Mouse (Mus musculus) stomach, postnatal 0 days (tissue): ENCODE data around the gene 1700067P10Rik. TPM values are rescaled to one million over a fixed set of nuclear protein-coding genes. Genes with fewer than 3 reads are reported as not detected.

Source experiments
- ATAC-seq: fragments of 200-750 bp; cut with Nextera tagmentation; 2 replicates; pipeline ENCODE4 v1.8.0; 2017; ENCODE audit not compliant: low FRiP score, low TSS enrichment
- DNase-seq: peaks from one replicate; pipeline ENCODE4 v3.0.0-alpha.2; 2016; ENCODE audit warnings: low spot score
- H3K27ac ChIP-seq: fragments of 300-500 bp; sonication (generic); replicated peaks from 2 replicates; pipeline ENCODE4 v1.5.1; 2014; ENCODE audit warnings: mild to moderate bottlenecking, control low read depth
- H3K27me3 ChIP-seq: fragments of 300-500 bp; sonication (generic); 2 replicates; pipeline ENCODE4 v1.6.1; 2014; ENCODE audit warnings: low read length; ENCODE audit not compliant: control insufficient read depth, insufficient read depth
- H3K36me3 ChIP-seq: fragments of 300-500 bp; sonication (generic); 2 replicates; pipeline ENCODE4 v1.6.1; 2014; ENCODE audit warnings: low read length, mixed read lengths; ENCODE audit not compliant: control insufficient read depth, insufficient read depth
- H3K4me1 ChIP-seq: fragments of 300-500 bp; sonication (generic); replicated peaks from 2 replicates; pipeline ENCODE4 v1.6.1; 2014; ENCODE audit warnings: antibody characterized with exemption; ENCODE audit not compliant: control insufficient read depth, insufficient read depth
- H3K4me2 ChIP-seq: fragments of 300-500 bp; sonication (generic); replicated peaks from 2 replicates; pipeline ENCODE4 v1.6.1; 2014; ENCODE audit warnings: low read depth, mild to moderate bottlenecking, control low read depth, moderate library complexity
- H3K4me3 ChIP-seq: fragments of 300-500 bp; sonication (generic); 2 replicates; pipeline ENCODE4 v1.5.1; 2014; ENCODE audit warnings: low read depth, low read length, control low read depth
- H3K9ac ChIP-seq: fragments of 300-500 bp; sonication (generic); 2 replicates; pipeline ENCODE4 v1.6.1; 2014; ENCODE audit warnings: mild to moderate bottlenecking, low read length, control low read depth, mixed read lengths
- H3K9me3 ChIP-seq: fragments of 300-500 bp; sonication (generic); 2 replicates; pipeline ENCODE4 v1.6.1; 2016; ENCODE audit warnings: low read length; ENCODE audit not compliant: control insufficient read depth
- CTCF ChIP-seq: IDR thresholded peaks from 2 replicates; pipeline ENCODE4 v1.5.1; 2016; ENCODE audit warnings: antibody characterized with exemption, low read depth, mild to moderate bottlenecking, moderate library complexity
- EP300 ChIP-seq: optimal IDR thresholded peaks from 2 replicates; pipeline ENCODE3; 2016; ENCODE audit warnings: antibody characterized with exemption
- WGBS: fragments of 180-500 bp; shearing (Covaris S2); extraction: QIAGEN DNeasy Blood & Tissue Kit; methylation state at CpG from one replicate; pipeline ENCODE4 v1.1.7; 2014; 5-methylcytosine and 5-hydroxymethylcytosine counted together
- polyA plus RNA-seq: library from polyadenylated mRNA; unstranded; fragments of >200 nt; fragmentation: Nextera tagmentation; extraction: Ambion mirVana; gene quantifications from 2 replicates; pipeline ENCODE4 v1.2.1, GENCODE M21; 2015

The 1700067P10Rik gene
- polyA plus RNA-seq, 1 experiment from 2014 or later: not detected

DNA sequence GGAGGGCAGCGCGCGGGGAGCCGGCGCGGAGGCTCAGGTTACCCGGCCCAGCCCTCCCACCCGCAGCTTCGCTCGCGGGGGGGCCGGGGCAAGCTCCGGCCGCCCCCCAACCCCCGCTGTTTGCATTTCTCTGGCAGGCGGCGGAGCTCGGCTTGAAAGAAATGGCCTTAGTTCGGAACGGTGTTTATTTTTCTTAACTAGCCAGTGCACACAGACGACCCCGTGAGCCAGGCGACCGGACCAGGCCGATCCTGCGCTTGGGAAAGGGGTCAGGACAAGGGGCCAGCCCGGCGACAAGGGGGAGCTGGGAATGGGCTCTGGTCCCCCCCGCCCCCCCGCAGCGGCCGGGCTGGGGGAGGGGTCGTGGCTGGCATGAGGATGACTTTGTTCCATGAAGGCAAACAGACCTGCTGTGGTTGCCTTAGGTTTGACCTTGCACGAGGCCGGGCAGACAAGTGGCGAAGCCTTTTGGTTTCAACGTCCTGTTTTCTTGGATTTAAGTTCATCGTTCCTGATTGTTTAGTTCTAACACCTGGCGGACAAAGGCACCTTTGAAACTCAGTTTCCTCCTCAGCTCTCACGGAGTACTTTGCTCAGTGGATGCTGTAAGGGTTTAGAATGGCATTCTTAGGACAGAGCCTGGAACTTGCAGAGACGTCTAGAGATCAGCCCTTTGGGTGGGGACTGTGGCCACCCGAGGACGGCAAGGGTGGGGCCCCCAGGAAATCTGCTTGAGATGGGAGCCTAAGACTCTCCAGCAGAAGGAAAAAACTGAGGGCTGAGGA is 8.8 kb downstream of the 1700067P10Rik start:
- Histone ChIP-seq H3K4me1 (peaks cover 6% of the 10 kb centered on the region), H3K27me3 (peaks cover 13% of the 10 kb centered on the region; the same call in 1 of the 2 replicates), H3K4me3 (peak overlapping the region; percentile 30), H3K36me3 (no peaks in the 10 kb centered on the region), H3K27ac (no peak overlapping the region), H3K4me2 (peak overlapping the region; percentile 60), H3K9me3 (0 out of 2 replicates have a peak, but pooled peaks cover 4% of the 10 kb centered on the region), H3K9ac (peak overlapping the region; percentile 38)
- peak; percentile 53 for DNase-seq
- WGBS: 2% methylated on average over 32 of the region's 43 CpGs
- no peak for TF ChIP-seq CTCF
- TF ChIP-seq EP300: no peak
- no peak for ATAC-seq

DNA sequence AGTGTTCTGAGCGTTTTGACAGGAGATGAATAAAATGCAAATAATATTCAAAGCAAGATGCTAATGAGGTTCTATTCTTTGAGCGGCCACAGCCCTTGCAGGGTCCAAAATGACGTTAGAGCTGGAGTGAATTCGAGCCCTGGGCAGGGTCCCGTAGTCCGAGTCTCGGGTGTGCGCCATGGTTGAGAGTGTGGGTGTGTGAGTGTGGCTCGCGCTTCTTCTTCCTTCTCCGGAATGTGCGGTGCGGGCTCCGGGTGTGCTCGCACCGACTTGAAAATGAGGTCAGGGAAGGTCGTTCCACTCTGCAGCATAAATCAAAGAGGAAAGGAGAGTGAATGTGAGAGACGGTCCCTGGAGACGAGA is 9.4 kb downstream of the 1700067P10Rik start:
- peaks cover 13% of the 10 kb centered on the region; the same call in 1 of the 2 replicates for H3K27me3 ChIP-seq
- DNase-seq: peak; percentile 26
- H3K9me3 ChIP-seq: 0 out of 2 replicates have a peak, but pooled peaks cover 2% of the 10 kb centered on the region
- H3K9ac ChIP-seq: peak overlapping the region; percentile 8; the same call in 1 of the 2 replicates
- 3% methylated on average over 19 of the region's 19 CpGs for WGBS
- TF ChIP-seq CTCF (no peak), EP300 (no peak)
- H3K4me3 ChIP-seq: peak overlapping the region; percentile 30; the same call in 1 of the 2 replicates
- H3K27ac ChIP-seq: no peak overlapping the region
- H3K4me1 ChIP-seq: peaks cover 6% of the 10 kb centered on the region
- H3K4me2 ChIP-seq: peak overlapping the region; percentile 60
- H3K36me3 ChIP-seq: no peaks in the 10 kb centered on the region
- no peak for ATAC-seq

DNA sequence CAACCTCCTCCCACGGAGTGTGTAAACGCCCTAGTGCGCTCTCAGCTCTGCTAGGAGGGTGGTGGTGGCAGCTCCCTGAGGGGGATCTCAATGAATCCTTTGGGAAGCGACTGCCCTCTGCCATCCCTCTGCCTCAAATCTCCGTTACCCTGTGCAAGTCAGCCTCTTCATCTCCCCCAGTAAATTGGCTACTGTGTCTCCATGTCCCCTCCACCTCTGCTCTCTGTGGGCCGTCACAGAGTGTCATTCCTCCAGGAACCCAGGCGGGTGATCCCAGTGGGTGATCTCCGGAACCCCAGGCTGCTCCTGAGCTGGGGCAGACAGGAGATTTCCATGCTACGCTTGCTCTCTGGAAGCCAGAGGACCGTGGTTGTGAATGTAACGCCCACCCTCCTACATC is 10.2 kb downstream of the 1700067P10Rik start:
- H3K4me2 ChIP-seq: no peak overlapping the region
- TF ChIP-seq EP300: no peak
- TF ChIP-seq CTCF: no peak
- WGBS: 51% methylated on average over 11 of the region's 11 CpGs
- ATAC-seq (no peak), DNase-seq (no peak)
- peaks cover 6% of the 10 kb centered on the region for H3K4me1 ChIP-seq
- no peak overlapping the region for H3K27ac ChIP-seq
- no peaks in the 10 kb centered on the region for H3K9me3 ChIP-seq
- H3K27me3 ChIP-seq: peaks cover 13% of the 10 kb centered on the region; the same call in 1 of the 2 replicates
- no peaks in the 10 kb centered on the region for H3K36me3 ChIP-seq
- H3K4me3 ChIP-seq: no peak overlapping the region
- H3K9ac ChIP-seq: no peak overlapping the region

DNA sequence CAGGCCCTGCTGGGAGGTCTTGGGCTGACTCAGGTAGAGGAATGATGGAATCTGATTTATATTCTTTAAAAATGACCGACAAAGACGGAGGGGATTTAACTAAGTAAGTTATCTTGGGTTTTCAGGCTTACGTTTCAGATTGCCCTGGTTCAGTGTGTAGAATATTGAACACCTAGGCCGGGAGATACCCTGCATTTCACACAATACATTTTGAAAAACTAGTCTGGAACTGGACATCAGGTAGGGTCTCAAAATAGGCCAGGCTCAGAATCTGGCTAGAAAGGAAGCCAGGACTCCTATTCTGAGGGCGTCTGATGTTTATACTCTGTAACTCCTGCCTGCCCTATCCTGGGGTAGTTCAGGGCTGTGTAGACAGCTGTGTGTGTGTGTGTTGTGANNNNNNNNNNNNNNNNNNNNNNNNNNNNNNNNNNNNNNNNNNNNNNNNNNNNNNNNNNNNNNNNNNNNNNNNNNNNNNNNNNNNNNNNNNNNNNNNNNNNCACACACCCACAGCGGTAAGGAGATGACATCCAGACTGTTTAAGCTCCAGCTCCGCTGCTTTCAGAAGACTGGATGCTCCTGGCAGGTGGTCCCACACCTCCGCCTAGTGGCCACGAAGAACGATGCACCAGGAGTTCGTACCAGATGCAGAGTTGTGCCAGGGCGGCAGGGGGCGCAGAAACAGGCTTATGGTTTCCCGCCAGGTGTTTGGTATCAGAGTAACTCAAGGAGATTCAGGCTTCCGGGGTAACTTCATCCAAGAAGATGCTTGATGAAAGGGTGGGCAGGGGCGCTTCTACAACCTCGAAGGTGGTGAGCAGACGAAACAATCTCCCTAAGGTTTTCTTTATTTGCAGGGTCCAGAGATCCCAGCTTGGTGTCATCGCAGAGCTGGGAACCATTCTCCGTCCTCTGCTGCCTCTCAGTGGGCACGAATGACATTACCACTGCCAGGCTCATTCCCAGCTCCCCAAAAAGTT is 11.6 kb downstream of the 1700067P10Rik start:
- Histone ChIP-seq H3K27me3 (peaks cover 11% of the 10 kb centered on the region; the same call in 1 of the 2 replicates), H3K4me1 (peaks cover 6% of the 10 kb centered on the region), H3K9ac (no peak overlapping the region), H3K4me3 (peak overlapping the region; percentile 26; the same call in 1 of the 2 replicates), H3K9me3 (no peaks in the 10 kb centered on the region), H3K36me3 (no peaks in the 10 kb centered on the region), H3K4me2 (peak overlapping the region; percentile 44), H3K27ac (no peak overlapping the region)
- WGBS: 13% methylated on average over 20 of the region's 21 CpGs
- ATAC-seq (peak; percentile 77), DNase-seq (peak; percentile 93)
- TF ChIP-seq CTCF (peak; percentile 84), EP300 (no peak)

DNA sequence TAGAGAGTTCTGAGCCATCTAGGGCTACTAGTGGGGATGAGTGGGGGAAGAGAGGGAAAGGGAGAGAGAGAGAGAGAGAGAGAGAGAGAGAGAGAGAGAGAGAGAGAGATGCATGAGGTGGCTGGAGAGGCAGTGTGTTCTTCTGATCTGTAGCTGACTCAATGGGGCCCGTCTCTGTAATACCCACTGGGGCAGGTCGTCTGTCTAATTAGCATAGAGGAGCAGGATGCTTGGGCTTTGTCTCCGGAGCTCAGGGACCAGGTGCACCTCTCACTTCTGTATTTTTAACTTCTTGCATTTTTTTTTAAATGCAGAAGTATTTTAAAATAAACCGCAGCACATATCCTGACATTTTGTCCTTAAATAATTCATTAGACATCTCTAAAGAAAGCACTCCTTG is 18.2 kb downstream of the 1700067P10Rik start:
- Histone ChIP-seq H3K4me2 (no peak overlapping the region), H3K4me1 (no peaks in the 10 kb centered on the region)
- WGBS: 53% methylated on average over 4 of the region's 4 CpGs

More for the DNA sequence above, 18.2 kb downstream of the 1700067P10Rik start:
- no peak overlapping the region for H3K4me3 ChIP-seq
- DNase-seq (no peak), ATAC-seq (no peak)
- TF ChIP-seq CTCF: no peak
- TF ChIP-seq EP300: no peak
- no peak overlapping the region for H3K27ac ChIP-seq
- no peak overlapping the region for H3K9ac ChIP-seq
- H3K9me3 ChIP-seq: no peaks in the 10 kb centered on the region
- no peaks in the 10 kb centered on the region for H3K36me3 ChIP-seq
- no peaks in the 10 kb centered on the region for H3K27me3 ChIP-seq
